Mouse (Mus musculus) urinary bladder, postnatal 10 days (tissue): ENCODE data around the gene Gm11937.
"Not testable (repeated sequence)": the region's sequence is repeated elsewhere in the genome, so short reads cannot be mapped to it uniquely, and the experiment has no call there.

ENCODE experiments used
- DNase-seq: peaks from one replicate; pipeline ENCODE4 v3.0.0; 2022; ENCODE audit warnings: low spot score

The Gm11937 gene

DNA sequence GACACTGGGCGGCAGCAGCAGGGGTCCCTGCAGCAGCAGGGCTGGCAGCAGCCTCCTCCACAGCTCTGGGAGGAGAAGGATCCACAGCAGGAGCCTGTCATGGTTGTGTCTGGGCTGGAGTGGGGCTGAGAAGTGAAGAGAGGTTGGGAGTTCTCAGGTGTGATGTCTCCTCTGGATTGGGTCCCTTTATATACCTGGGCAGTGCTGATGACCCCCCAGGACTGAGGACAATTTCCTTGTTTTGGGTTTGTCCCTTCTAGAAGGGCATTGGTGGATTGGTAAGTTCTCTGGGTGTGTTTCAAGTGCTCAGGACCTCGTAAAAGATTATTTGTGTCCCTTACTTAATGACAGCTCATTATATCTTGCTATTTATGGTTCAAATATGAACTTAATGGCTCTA lies at the start of gene Gm11937:
TSS of gene Gm11937 (minus strand) at position 101 of the 400 bp plus-strand sequence.
- not testable (repeated sequence) for DNase-seq

DNA sequence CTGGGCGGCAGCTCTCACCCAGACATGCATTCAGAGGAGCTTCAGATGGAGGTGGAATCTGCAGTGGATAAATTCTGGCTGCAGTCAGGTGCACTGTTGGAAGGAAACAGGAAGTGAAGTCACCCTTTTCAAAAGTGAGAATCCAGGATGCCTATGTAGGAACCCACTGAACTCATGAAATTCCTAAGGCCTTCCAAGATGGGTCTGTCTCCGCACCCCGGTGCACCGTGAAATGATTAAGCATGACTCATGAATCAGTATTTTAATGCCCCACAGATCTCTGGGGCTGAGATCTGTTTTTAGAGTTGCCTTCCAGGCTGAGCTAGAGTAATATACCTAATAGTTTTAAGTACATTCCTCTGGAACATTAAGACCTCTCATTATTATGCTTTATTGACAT lies 49.3 kb upstream of the Gm11937 start:
- no peak for DNase-seq

DNA sequence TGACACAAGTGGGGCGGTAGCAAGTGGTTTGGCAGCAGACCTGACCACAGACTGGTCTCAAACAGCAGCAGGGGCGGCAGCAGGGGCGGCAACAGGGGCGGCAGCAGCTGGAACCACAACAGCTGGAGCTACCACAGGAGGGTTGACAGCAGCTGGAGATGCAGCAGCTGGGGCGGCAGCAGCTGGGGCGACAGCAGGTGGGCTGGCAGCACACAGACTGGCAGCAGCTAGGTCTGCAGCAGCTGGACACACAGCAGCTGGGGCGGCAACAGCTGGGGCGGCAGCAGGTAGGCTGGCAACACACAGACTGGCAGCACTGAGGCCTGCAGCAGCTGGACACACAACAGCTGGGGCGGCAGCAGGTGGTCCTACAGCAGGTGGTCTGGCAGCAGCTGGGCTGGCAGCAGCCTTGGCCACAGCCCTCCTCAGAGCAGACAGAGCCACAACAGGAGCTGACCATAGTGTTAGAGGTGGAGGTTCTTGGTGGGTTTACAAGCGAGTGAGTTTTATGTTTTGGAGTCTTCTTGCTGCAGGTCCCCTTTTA lies 48.5 kb upstream of the Gm11937 start, which contains the start of gene Gm11563:
TSS of gene Gm11563 (minus strand) at position 494 of the 544 bp plus-strand sequence.
- not testable (repeated sequence) for DNase-seq

DNA sequence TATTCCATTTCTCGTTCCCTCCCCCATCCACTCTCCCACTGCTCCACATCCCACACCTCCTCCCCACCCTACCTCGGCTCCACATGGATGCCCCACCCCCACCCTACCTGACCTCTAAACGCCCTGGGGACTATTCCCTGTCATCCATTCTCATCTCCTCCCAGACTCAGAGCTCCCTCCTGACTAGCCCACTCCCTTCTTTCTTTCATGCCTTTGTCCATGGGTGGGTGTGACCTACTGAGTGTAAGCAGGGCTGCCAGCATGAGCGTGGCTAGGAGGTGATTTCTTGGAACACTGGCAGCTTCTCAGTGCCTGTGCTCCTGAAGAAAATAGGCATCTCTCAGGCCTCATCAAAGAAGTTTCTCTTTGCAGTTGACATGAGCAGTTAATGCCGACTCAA lies 47.1 kb upstream of the Gm11937 start:
- DNase-seq: no peak

DNA sequence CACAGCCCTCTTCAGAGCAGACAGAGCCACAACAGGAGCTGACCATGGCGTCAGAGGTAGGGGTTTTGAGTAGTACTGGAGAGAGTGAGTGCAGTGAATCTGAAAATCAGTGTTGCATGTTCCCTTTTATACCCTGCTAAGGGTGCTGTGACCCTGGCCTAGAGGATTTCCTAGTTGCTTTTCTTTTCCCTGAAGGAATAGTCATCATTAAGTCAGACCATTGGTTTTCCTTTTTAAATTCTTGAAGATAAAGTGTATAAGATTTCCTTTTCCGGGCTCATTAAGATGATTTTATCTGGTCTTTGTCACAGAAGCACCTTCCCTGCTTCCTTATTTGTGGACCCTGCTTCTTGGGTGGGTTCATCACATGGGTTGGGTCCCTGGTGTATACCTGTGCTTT lies 40.1 kb upstream of the Gm11937 start, which contains the start of gene Gm11555:
TSS of gene Gm11555 (minus strand) at position 101 of the 400 bp plus-strand sequence.
- DNase-seq: no peak

DNA sequence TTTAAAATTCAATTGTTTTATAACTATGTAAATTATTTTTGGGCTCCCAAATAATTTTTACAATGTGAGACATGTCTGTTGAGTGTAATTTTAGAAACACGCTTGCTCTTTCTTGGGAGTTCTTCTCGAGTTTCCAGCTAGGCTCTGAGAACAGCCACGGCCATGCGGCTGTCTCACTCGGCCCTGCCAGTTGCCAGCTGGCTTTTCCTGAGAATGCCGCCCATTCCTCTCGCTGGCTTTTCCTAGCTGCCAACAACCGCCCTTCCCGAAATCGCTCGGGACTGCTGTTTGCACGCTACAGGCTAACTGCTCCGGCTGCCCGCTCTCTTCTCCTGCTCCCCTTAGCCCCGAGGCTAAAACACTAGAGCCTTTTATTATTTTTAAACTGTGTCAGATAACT lies 36.5 kb upstream of the Gm11937 start:
- DNase-seq: no peak

DNA sequence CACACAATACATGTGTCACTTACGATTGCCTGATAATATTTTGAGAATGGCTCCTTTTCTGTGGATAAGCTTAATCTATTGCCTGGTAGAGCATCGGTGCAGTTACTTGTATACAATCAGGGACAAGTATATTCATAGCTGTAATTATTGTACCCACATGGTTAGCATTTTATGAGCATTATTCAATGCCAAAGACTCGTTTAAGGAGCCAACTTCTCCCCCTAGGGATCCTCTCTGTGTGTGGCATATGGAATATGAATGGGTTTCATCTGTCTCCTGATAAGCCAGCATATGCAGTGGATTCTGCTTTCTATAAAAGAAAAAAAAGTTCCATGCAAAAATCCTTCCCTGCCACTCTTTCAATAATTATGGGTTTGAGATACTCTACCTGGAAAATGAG lies 34.4 kb upstream of the Gm11937 start:
- no peak for DNase-seq

DNA sequence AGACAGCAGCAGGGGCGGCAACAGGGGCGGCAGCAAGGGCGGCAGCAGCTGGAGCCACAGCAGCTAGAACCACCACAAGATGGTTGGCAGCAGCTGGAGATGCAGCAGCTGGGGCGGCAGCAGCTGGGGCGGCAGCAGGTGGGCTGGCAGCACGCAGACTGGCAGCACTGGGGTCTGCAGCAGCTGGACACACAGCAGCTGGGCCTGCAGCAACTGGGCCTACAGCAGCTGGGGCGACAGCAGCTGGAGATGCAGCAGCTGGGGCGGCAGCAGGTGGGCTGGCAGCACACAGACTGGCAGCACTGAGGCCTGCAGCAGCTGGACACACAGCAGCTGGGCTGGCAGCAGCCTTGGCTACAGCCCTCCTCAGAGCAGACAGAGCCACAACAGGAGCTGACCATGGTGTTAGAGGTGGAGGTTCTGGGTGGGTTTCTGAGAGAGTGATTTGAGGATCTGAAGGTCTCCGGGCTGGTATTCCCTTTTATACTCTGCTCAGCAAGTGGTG lies 33.7 kb upstream of the Gm11937 start, which contains the start of gene Krtap4-7:
TSS of gene Krtap4-7 (minus strand) at position 455 of the 505 bp plus-strand sequence.
- not testable (repeated sequence) for DNase-seq

DNA sequence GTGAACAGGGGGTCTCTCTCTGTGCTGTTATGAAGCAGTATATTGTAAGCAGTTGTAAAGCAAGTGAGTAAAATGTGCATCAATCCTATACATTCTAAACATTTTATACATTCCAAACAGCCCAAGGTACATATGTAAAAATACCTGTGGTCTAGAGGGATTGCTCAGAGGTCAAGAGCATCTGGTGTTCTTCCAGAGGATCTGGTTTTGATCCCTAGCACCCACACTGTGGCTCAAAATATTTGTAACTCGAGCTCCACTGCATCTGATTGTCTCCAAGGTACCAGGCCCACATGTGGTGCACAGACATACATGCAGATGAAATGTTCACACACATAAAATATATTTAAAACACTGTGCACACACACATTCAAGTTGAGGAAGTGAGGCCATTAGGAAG lies 30.9 kb upstream of the Gm11937 start:
- DNase-seq: no peak

DNA sequence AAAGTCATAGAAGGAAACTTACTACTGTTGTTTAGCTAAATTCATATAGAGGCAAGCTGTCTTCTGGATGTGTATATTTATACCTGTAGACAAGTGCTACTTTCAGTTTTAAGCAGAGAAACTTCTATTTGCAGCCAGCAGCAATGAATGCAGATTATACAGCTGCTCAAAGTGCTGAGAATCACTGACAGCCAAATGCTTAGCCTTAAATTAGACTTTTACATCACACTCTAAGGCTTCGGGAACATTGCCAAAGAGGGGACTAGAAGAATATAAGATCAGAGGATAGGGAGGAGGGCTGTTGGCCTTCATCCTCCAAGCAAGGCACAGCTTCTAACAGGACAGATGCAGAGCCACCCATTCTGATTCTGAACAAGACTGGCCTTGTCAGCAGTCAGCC lies 27.1 kb upstream of the Gm11937 start:
- DNase-seq: no peak

DNA sequence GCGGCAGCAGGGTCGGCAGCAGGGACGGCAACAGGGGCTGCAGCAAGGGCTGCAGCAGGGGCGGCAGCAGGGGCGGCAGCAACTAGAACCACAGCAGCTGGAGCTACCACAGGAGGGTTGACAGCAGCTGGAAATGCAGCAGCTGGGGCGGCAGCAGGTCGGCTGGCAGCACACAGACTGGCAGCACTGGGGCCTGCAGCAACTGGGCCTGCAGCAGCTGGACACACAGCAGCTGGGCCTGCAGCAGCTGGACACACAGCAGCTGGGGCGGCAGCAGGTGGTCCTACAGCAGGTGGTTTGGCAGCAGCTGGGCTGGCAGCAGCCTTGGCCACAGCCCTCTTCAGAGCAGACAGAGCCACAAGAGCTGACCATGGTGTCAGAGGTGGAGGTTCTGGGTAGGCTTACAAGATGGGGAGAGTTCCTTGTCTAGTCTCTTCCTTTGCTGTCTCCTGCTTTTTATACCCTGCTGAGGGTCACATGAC lies 24.7 kb upstream of the Gm11937 start, which contains the start of gene Krtap4-2:
TSS of gene Krtap4-2 (minus strand) at position 432 of the 482 bp plus-strand sequence.
- DNase-seq: no peak

DNA sequence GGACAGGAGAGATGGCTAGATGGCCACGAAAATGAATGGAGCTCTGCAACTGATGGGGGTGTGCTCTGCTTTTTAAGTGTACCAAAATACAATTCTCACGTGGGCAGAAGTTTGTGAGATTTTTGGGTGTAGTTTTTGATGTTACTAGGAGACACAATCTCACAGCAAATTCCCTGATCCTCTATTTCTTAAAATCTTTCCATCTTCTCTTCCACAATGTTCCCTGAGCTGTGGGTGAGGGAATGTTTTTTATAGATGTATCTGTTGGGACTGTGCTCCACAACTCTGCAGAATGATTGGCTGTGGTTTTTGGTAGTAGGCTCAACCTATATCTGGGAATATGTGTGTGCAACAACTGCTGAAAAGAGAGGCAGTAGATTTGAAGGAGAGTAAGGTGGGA lies 23.3 kb upstream of the Gm11937 start:
- no peak for DNase-seq

DNA sequence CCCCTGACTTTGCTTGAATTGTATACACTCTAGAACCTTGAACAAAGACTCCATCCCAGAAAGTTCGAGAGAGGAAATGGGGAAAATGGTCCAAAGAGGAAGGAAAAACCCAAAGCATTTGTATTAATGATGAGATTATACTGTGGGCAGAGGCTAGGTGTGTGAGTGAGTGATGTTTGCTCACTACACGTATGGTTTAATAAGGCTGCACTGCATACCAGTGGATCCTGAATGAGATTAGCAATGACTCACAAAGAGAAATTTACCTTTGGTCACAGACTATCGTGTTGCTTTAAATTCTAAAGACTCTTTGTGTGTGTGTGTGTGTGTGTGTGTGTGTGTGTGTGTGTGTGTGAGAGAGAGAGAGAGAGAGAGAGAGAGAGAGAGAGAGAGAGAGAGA lies 20.9 kb upstream of the Gm11937 start:
- no peak for DNase-seq

DNA sequence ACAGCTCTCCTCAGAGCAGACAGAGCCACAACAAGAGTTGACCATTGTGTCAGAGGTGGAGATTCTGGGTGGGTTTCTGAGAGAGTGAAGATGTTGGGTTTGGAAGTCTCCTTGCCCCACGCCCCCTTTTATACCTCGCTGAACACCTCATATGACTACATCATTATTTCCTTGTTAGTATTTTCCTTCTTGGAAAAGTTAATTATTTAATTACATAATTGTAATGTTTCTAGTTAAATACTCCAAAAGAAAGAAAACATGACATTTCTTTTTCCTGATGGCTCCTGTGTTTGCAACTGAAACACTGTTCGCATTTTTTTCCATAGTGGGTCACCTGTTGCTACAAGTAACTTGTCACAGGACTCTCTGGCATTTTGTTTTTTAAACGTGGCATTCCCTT lies 18.1 kb upstream of the Gm11937 start, which contains the start of gene Krtap4-1:
TSS of gene Krtap4-1 (minus strand) at position 101 of the 400 bp plus-strand sequence.
- no peak for DNase-seq

DNA sequence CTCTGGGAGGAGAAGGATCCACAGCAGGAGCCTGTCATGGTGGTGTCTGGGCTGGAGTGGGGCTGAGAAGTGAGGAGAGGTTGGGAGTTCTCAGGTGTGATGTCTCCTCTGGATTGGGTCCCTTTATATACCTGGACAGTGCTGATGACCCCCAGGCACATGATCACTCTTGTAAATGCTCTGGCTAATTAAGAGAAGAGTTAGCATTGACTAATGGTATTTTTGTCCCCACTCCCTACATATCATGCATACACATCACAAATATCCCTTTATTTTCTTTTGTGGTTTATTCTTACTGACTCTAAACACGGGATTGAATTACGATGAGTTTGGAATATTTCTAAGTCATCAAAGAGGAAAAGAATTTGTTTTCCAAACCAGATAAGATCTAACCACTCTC lies 10.3 kb upstream of the Gm11937 start, which contains the start of gene Gm11562:
TSS of gene Gm11562 (minus strand) at position 101 of the 400 bp plus-strand sequence.
- DNase-seq: no peak

DNA sequence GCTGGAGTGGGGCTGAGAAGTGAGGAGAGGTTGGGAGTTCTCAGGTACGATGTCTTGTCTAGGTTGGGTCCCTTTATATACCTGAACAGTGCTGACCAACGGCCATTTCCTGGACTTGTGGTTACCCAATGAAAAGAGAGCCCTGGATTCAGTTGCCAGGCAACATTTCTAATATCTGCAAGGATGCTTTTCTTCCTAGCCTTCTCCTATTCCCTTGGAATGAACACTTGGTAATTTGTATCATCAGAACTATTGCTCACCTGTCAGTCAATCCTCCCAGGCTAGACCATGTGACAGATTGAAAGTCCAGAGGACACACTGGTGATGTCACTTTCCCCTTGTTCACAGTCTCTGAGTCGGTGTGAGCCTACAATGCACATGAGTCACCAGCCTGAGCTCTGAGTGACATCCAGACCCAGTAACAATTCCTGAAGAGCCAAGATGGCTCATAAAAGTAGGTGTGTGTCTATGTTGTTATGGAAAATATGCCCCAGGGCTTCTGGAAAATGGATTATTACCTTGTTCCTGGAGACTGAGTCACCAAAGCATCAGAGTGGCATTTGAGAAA lies 4.9 kb upstream of the Gm11937 start, which contains the start of gene Krtap2-4:
TSS of gene Krtap2-4 (minus strand) at position 51 of the 568 bp plus-strand sequence.
- no peak for DNase-seq

DNA sequence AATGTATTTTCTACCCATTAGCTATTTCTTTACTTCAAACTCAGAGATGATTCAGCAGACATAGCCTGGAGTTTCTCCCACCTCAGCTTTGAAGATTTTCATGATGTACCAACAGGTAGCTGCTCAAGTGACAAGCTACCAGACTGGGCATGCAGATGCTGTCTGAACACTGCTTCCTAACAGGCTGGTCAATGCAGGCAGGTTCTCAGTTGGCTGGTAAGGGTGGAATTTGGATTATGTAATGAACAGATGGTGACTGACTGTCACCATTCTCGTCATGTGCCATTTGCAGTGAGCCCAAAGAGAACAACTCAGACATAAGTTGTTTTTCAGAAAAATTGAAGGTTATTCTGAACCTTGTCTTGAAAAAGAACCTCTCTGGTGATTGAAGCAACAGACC lies 863 bp downstream of the Gm11937 start:
- DNase-seq: no peak

DNA sequence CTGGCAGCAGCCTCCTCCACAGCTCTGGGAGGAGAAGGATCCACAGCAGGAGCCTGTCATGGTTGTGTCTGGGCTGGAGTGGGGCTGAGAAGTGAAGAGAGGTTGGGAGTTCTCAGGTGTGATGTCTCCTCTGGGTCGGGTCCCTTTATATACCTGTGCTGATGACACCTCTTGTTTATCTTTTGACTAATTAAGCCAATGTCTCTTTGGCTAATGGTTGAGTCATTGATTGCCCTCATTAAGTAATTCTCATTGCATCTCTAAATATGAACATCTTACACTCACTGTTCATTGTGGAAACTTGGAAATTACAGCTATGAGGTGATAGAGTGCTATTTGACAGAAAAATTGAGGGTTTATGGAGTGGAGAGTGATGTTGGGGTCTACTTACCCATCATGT lies 6.8 kb downstream of the Gm11937 start, which contains the start of gene Gm11938:
TSS of gene Gm11938 (minus strand) at position 101 of the 400 bp plus-strand sequence.
- DNase-seq: not testable (repeated sequence)

DNA sequence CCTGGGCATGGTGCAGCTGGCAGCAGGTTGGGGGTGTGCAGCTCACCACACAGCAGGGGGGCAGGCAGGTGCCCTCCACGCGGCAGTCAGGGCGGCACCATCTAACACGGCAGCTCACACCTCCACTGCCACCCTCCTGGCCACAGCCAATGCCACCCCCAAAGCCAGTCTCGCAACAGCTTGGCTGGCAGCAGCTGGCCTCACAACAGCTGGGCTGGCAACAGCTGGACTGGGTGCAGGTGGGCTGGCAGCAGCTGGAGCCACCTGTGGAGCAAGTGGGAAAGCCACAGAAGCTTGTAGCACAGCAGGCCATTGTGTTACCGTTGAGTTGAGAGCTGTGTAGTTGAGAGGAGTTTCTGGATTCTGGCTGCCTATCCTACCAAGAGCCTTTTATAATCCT lies 12.2 kb downstream of the Gm11937 start, which contains the start of gene Krtap9-3:
TSS of gene Krtap9-3 (minus strand) at position 364 of the 400 bp plus-strand sequence.
- not testable (repeated sequence) for DNase-seq

DNA sequence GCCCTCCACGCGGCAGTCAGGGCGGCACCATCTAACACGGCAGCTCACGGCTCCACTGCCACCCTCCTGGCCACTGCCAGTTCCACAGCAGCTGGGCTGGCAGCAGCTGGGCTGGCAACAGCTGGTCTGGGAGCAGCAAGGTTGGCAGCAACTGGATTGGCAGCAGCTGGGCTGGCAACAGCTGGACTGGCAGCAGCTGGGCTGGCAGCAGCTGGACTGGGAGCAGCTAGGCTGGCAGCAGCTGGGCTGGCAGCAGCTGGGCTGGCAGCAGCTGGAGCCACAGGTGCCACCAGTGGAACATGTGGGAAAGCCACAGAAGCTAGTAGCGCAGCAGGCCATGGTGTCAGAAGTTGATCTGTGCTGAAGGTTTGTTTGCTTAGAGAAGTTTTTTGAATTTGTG lies 19.0 kb downstream of the Gm11937 start, which contains the start of gene Krtap1-3:
TSS of gene Krtap1-3 (minus strand) at position 359 of the 400 bp plus-strand sequence.
- no peak for DNase-seq

DNA sequence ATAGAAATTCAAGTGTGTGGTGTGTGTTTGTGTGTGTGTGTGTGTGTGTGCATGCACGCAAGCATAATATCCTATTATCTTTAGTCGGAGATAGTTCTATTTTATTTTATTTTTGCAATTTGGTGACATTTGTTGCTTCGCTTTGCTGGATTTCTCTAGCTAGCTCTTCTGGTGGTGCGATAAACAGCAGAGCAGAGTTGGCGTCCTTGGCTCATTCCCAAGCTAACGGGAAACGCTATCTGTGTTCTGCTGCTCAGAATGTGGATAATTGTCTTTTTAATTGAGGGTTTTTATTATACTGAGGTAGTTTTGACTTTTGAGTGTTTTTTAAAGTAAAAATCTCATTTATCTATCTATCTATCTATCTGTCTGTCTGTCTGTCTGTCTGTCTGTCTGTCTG lies 24.9 kb downstream of the Gm11937 start:
- no peak for DNase-seq

DNA sequence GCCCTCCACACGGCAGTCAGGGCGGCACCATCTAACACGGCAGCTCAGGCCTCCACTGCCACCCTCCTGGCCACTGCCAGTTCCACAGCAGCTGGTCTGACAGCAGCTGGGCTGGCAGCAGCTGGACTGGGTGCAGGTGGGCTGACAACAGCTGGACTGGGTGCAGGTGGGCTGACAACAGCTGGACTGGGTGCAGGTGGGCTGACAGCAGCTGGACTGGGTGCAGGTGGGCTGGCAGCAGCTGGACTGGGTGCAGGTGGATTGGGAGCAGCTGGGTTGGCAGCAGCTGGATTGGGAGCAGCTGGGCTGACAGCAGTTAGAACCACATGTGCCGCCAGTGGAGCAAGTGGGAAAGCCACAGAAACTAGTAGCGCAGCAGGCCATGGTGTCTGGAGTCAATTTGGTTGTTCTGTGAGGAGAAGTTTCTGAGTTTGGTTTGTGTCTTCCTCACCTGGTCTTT lies 26.7 kb downstream of the Gm11937 start, which contains the start of gene Krtap1-4:
TSS of gene Krtap1-4 (minus strand) at position 410 of the 460 bp plus-strand sequence.
- DNase-seq: no peak

DNA sequence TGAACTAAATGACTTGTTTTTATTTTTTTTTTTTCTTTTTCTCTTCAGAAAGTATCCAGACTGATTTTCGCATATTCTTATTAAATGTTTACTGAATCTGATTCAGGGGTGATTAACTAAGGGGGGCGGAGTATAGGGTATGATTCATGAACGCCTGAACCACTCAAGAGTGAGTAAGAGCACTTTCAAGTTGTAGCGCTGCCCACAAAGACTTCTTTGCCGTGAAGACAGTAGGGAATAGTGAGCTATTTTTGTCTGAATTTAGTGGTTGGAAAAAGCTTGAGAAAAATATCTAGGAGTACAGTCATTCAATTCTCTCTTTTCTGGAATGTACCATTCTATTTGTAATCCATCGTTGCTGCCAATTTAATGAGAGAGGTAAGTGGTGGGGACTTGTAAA lies 28.4 kb downstream of the Gm11937 start:
- no peak for DNase-seq
